Mouse (Mus musculus) myocyte (in vitro differentiated cells): ENCODE data around the gene Spire2.

Experiments
- E2F4 ChIP-seq: IDR thresholded peaks from one replicate; pipeline ENCODE4 v1.6.1; 2011; ENCODE audit warnings: mild to moderate bottlenecking, control low read depth, moderate library complexity; ENCODE audit not compliant: insufficient read depth
- MAX ChIP-seq: IDR thresholded peaks from one replicate; pipeline ENCODE4 v1.6.1; 2011; ENCODE audit warnings: low read depth, mild to moderate bottlenecking, control low read depth
- POLR2A ChIP-seq: IDR thresholded peaks from one replicate; pipeline ENCODE4 v1.6.1; 2011; ENCODE audit warnings: low read depth, mild to moderate bottlenecking, control low read depth, moderate library complexity; ENCODE audit not compliant: insufficient read length

- TF ChIP-seq POLR2A: no peak
- TF ChIP-seq MAX: no peak
- TF ChIP-seq E2F4: no peak
Observed at GRCm38 (mm10) chr8:123334467-123334866, 2.0 kb downstream of the Spire2 start.
